Mouse (Mus musculus): ENCODE data around the gene Lrrc4b.

DNA sequence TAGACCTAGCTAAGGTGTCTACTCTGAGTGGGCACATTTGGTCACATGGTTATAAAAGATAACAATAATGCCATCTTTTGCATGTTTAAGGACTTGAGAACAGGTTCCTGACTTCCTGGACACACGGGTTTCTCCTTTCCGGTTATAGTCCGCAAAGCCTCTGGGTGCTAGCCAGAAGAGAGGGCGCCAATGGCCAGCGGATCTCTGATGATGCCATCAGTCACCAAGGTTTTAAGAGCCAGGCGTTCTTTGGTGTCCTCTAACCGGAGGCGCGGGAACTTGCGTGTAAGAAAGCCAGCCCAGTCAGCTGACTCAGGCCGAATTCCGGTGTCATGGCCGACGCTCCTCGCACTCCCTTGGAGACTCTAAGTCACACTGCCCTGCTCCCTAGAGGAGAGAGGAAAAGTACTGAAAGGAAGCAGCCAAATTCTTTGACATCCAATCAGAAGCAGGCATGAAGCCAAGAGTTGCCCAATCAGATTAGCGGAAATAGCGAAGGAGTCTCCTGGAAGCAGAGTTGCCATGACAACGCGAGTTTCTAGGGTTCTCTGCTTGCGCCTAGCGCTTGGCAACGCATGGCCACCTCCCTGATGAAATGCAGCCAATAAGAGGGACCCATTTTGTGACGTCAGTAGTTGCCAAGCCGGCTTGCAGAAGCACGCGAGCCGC, 23.3 kb upstream of the Lrrc4b start:
- TF ChIP-seq HCFC1 (IDR thresholded peaks at IDR 0.05; ENCODE audit: borderline replicate concordance, insufficient read depth, low read length) (no peak), CHD2 (IDR thresholded peaks at IDR 0.05; ENCODE audit: low read depth, low read length) (peak; percentile 97)
